Mouse (Mus musculus) frontal cortex, postnatal 14 days (tissue): ENCODE results near the gene Ppp1r13b.
"Not testable (repeated sequence)": the region's sequence is repeated elsewhere in the genome, so short reads cannot be mapped to it uniquely, and the experiment has no call there.

Experiments
- DNase-seq, 2 experiments: peaks; one replicate each; pipeline ENCODE4 v3.0.0; 2022; ENCODE audit warnings: low spot score in 2 of 2

The Ppp1r13b gene

DNA sequence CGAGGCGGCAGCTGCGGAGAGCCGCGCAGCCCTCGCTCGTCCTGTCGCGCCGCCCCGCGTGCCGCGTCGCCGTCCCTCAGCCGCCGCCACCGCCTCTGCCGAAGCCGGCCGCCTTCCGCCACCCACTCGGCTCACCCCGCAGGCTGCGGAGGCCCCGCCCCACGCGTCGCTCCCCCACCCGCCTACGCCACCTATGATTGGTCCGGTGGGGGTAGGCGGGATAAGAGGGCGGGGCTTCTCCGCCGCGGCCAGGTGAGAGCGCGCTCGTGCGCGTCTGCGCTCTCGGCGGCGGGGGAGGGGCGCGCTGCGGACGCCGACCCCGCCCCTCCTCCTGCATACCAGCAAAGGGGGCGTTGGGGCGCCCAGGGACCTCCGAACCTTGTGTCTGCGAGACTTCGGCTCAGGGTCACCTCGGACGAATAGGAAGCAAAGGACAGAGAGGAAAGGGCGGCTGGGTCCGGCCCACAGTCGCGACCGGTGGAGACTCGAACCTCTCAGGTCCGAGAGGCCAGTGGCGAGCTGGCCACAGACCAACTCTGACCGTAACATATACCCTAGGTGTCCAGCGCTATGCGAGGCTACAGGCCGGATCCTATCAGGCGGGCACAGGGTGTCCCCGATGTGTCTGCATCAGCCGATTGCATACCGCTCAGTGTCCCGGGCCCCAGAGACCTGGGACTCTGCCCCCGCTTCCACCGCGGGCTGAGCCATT lies at the start of gene Ppp1r13b:
TSS of gene Ppp1r13b (minus strand) at position 141 of the 712 bp plus-strand sequence.
- peak; percentile 72 to 80 for DNase-seq

DNA sequence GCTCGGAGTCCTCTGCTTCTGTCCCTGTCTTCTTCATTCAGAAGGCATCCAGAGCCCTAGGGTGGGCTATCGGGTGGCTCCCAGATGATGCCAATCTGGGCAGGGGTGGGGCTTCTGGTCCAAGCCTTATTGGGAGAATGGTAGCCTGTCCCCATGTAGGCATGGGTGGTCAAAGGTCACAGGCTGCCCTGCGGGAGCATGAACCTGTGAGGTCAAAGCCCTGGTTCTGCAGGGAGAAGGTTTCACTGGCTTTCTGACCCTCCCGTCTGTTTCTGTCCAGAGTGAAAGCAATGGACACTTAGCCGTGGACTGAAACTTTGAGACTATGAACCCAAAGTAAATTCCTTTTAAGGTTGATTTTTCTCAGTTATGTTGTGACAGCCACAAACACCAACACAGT lies 48.3 kb upstream of the Ppp1r13b start:
- no peak for DNase-seq

DNA sequence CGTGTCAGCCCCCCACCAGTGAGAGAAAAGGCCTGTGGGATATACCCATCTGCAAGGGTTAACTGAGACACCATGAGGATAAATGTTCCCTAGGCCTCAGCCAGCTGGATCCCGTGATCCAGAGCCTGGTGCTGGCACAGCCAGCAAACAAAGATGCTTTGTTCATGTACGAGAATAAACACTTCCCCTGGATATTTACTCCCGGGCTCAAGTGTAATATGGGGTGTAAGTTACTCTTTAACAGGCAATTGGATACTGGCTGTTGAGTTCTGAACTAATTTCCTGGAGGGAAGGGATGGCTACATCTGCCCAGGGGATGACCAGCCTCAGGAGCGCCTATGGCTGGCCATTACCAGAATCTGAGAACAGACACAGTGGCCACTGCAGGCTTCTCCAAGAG lies 43.8 kb upstream of the Ppp1r13b start:
- DNase-seq = no peak

- DNase-seq = no peak
These were observed 42.6 kb upstream of the Ppp1r13b start for GRCm38 (mm10) chr12:111950486-111950885.

DNA sequence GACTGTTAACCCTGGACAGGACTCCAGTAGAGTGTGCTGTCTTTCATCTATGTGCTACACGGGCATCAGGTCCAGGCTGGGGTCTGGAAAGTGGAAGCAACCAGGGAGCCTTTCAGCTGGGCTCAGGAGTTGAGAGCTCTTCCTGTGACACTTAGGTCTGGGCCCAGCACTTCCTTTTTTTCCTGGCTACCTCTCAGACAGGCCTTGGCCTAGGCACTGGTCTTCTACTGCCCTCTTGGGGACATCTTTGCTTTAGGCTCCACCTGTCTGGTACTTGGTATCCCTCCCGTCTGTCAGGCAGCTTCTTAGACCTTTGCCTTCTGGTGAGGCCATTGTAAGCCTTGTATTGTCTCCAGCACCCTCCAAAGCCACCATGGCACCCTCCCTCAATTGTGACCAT lies 38.8 kb upstream of the Ppp1r13b start:
- DNase-seq = peak in 1 of 2 experiments; percentile 23

DNA sequence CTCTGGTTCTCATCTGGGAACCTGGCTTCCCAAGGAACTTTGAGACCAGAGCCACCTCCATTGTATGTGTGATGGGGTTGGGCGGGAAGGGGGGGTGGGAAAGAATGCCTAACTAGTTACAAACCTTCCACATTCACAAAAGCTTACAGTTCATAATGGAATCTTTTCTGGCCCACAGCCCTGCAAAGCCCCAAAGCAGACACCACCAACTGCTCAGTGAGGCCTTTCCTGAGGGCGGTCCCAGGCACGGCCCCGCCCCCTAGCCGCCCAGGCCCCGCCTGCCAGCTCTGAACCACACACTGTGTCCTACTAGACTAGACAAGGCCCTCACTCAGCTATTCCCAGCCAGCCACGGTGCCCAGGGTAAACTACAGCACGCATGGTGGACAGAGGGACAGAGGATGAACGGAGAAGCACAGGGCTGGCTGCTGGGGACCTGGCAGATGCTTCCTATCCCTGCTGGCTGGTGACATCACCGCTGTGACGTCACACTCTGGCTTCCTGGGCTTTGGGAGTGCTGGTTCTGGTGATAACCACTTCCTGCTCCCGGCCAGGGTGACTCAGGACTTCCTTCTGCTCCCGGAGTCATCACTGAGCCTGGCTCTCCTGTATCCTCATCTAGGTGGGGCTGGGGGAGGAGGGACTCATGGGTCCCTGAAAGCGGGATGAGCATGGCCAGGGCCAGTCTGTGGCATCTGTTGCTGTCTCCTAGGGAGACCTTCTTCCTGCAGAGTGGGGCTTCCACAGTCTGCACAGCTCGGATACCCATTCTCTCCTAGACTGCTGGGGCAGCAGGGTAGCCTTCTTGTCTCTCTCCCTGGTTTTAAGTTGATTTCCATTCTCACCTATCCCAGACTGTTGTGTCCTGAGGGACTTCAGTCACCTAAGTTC lies 38.1 kb upstream of the Ppp1r13b start:
- DNase-seq = not testable (repeated sequence)

DNA sequence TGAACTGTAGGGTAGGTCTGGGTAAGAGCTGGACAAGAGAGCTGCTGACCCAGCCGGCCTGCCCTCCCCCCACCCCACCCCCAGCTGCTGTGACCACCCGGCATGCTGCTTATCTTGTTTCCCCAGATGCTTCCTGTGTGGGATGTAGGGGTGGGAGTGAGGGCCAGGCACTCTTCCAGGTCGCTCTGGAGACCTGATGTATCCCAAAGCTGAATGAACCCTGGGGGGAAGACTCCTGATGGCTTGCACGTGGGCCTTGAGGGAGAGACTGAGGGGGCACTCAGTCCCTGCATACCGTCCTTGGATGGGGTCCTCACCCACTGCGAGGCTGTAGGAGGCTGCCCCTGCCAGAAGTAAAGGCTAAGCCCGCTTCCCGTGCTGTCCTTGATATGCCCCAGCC lies 37.2 kb upstream of the Ppp1r13b start:
- no peak for DNase-seq

DNA sequence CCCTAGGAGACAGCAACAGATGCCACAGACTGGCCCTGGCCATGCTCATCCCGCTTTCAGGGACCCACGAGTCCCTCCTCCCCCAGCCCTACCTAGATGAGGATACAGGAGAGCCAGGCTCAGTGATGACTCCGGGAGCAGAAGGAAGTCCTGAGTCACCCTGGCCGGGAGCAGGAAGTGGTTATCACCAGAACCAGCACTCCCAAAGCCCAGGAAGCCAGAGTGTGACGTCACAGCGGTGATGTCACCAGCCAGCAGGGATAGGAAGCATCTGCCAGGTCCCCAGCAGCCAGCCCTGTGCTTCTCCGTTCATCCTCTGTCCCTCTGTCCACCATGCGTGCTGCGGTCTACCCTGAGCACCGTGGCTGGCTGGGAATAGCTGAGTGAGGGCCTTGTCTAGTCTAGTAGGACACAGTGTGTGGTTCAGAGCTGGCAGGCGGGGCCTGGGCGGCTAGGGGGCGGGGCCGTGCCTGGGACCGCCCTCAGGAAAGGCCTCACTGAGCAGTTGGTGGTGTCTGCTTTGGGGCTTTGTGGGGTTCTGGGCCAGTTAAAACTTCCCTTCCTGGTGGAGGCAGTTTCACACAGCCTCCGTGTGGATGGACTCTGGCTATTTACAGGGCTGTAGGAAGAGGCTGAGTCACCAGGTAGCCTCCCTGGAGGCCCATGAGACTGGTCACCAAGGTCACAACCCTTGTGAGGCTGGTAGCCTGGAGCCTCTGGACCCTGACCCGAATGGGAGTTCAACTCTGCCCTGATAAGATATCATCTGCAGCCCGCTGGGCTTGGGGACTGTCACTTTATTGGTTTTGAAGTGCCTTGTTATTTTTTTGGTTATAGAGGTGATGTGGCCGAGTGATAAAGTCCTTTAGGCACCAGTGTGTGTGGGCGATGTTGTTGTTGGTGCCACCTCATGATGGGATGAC lies 36.4 kb upstream of the Ppp1r13b start:
- DNase-seq = not testable (repeated sequence)

DNA sequence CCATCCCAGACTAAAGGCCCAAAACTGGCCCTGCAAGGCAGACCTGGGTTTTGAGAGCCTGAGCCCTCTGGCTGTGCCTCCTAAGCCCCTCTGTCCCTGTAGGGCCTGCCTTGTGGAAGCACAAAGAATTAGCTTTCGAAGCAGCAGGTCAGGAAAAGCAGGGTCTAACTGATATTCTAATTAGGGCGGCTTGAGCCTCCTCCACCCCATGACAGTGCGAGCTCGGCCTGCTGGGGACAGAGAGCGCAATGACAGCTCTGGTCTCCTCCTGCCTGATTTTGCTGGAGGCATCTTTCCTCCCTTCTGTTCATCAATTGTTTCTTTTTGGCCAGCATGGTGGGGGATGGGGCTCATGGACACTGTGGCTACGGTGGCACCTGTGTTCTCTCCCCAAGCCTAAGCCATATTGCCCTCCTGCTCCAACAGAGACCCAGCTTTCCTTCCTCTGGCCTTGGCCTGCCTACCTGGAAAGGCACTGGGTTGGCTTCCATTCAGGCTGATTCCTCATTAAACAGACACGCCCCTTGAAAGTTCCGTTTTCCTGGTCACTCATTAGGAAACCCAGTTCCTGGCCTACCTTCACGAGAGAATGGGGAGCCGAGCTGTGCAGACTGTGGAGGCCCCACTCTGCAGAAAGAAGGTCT lies 35.6 kb upstream of the Ppp1r13b start:
- DNase-seq = no peak

- no peak for DNase-seq
These were observed 30.8 kb upstream of the Ppp1r13b start for GRCm38 (mm10) chr12:111938623-111939177.

DNA sequence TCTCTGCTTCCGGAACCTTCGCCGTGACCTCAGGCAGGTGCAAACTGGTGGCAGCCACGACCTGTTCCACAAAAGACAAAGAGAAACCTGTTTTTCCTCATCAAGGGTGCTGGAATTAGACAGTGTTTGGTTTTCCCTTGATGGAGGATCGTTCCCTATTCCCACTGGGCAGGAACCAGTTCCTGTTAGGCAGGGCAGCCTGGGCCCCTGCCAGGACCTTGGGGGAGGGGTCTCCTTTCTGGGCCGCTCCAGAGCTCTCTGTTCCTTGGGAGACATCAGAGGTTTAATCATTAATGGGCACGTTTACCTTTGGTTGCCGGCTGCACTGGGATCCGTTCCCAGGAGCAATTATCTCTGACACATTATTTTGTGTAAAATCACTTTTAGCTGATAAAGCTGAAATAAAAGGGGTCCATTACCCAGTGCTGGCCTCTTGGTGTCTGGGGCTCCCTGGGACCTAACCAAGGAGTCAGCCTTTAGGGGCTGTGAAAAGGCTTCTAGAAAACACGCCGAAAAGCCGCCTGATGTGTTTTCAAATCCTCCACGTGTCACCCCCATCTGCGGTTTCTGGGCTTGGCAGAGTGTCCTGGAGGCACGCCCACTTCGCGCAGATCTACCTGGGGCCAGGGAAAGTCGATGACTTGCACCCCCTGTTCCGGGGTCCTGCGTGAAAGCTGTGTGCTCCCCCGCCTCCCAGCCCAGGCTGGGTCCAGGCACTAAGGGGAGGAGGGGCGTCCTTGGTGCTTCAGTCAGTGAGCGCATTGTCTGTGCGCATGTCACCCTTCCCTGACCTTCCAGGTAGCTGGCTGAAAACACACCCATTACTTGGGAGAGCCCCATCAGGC lies 29.0 kb upstream of the Ppp1r13b start:
- DNase-seq = peak in 1 of 2 experiments; percentile 26

DNA sequence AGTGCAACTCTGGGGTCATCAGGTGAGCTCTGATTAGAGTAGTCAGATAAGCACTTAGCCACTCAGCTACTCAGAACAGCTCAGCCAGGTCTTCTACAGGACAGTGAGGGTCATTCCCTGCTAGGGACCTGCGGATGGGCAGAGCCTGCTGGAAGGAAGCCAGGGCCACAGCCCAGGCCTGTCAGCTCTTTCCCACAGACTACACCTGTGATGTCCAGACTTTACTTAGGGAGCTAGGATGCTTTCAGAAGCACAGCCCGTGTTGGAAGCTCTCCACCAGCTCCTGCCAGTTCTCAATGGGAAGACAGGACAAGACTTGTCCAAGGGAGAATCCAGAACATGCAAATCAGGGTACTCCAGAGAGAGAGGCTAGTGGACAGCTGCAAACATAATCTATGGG lies 26.1 kb upstream of the Ppp1r13b start:
- DNase-seq = no peak

DNA sequence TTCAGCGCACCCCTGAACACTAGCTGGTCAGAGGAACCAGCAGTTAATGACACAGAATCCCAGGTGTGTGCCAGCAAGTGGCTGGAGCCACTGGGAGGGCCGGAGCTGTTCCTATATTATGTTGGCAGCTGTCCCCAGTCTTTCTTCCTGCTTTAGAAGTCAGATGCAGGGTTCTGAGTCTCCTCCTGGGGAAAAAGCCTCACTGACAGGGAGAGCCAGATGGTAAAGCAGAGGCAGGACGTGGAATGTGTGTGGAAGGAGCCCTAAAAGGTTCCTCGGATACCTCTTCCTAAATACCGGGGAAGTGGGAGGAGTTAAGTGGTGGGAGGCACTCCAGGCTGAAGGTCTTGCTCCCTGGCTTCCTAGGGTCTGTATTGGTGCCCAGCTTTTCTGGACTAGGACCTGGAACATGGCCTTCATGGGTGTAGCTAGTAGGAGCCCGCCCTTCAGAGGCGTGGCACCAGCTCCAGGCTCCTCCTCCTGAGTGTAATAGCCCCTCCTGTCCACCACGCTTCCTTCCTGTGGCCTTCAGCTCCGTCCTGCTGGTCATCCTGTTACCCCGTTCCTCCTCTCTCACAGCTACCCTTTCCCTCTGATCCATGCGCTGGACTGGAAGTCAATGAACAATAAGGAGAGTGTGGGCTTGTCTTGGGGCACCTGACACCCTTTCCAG lies 25.3 kb upstream of the Ppp1r13b start:
- no peak for DNase-seq

DNA sequence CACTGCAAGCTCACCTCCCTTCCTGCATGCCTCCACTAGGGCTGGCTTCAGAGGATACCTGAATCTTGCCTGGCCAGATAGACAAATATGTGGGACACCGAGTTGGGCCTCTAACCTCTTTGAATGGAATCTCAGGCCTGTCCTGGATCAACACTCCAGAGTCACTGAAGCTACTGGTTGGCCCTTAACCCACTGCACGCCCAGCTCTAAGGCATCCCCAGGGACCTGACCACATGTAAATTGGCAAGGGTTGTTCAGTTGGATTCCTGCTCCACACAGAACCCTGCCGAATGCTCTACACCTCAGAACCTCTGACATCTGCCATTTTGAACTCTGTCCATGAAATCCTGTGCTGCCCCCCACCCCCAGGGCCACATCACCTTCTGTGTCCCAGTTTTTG lies 24.6 kb upstream of the Ppp1r13b start:
- DNase-seq = no peak

- no peak for DNase-seq
These were observed 23.6 kb upstream of the Ppp1r13b start for GRCm38 (mm10) chr12:111931411-111932025.

DNA sequence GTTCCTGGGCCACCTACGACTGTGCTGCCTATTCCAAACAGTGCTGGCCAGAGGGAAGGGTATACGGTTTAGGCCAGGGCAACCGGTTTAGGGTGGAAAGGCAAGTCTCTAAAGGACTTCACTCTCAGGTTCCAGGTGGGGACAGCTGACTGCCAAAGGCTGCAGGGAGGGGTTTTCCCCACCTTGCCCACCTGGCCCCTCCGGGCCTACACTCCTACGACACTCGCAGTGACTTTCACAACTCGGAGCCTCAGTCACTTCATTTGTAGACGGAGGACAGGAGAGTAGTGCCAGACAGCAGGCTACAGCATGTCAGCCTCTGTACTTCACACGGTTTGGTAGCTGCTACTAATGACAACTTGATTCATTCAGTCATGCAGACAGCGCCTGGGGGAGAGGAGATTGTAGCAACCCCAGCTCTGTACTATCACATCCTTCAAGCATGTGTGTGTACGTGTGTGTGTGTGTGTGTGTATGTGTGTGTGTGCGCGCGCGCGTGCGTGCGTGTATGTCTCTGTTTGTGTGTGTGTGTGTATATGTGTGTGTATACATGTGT lies 20.6 kb upstream of the Ppp1r13b start:
- no peak for DNase-seq

DNA sequence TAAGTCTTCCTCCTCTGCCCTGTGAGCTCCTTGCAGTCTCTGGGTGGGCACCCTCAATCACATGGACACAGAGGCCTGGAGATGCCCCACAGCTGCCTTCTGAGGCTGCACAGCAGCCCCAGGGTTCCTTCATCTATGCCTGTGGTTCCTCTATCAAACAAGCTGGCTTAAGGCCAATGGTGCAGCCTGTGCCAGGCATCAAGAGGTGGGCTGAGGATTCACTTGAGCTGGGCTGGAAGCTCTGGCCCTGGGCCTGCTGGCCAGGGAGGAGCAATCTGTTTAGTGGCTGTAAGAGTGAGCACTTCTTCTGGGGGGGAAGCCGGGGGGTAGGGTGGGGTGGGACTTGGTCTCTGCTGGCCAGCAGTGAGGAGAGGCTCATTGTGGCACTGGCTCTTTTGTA lies 19.4 kb upstream of the Ppp1r13b start:
- DNase-seq = no peak

DNA sequence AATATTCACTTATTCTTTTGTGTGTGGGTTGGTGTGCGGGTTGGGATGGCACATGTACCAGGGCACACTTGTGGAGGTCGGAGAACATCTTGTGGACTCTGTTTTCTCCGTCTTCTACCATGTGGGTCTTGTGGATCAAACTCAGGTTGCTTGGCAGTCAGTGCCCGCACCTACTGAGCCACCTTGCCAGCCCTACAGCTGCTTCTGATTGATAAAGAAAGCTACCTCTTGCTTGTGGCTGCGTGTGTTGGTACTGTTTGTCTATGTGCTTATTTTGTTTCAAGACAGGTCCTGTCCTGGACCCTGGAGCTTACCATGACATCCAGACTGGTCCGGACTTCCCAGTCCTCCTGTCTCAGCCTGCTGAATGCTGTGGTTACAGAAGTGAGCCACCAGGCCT lies 15.2 kb upstream of the Ppp1r13b start:
- no peak for DNase-seq

- no peak for DNase-seq
These were observed 12.1 kb upstream of the Ppp1r13b start for GRCm38 (mm10) chr12:111920046-111920445.
